Mouse (Mus musculus) E14TG2a.4 (cell line): ENCODE data around the gene Lnx2.

ENCODE experiments used
- H3K27me3 ChIP-seq: 2 replicates; pipeline ENCODE4 v1.6.1; 2014; ENCODE audit warnings: low read length, control low read depth; ENCODE audit not compliant: insufficient read depth
- H3K36me3 ChIP-seq: 2 replicates; pipeline ENCODE4 v1.6.1; 2014; ENCODE audit warnings: low read length, control low read depth; ENCODE audit not compliant: insufficient read depth
- H3K4me1 ChIP-seq: replicated peaks from 2 replicates; pipeline ENCODE4 v1.6.1; 2014; ENCODE audit warnings: low read depth, low read length, control low read depth
- H3K4me3 ChIP-seq: replicated peaks from 2 replicates; pipeline ENCODE4 v1.5.1; 2014; ENCODE audit warnings: mild to moderate bottlenecking, low read length
- H3K9me3 ChIP-seq: 2 replicates; pipeline ENCODE4 v1.6.1; 2014; ENCODE audit warnings: low read length, control low read depth
- CTCF ChIP-seq: conservative IDR thresholded peaks from 2 replicates; pipeline ENCODE4 v1.5.1; 2014; ENCODE audit warnings: low read length
- NANOG ChIP-seq: IDR thresholded peaks from 2 replicates; pipeline ENCODE4 v1.6.1; 2014; ENCODE audit warnings: borderline replicate concordance, low read length, mixed read lengths
- POU5F1 ChIP-seq: IDR thresholded peaks from 2 replicates; pipeline ENCODE4 v1.6.1; 2014; ENCODE audit warnings: low read length, borderline replicate concordance

Gene Lnx2

GRCm38 (mm10) chr5:147071886-147072285, 4.5 kb downstream of the Lnx2 start:
- TF ChIP-seq POU5F1 (no peak), CTCF (no peak), NANOG (no peak)
- Histone ChIP-seq H3K36me3 (no peaks in the 10 kb centered on the region), H3K9me3 (no peaks in the 10 kb centered on the region), H3K4me1 (peaks cover 74% of the 10 kb centered on the region), H3K27me3 (peaks cover 2% of the 10 kb centered on the region; the same call in 1 of the 2 replicates), H3K4me3 (no peak overlapping the region)

DNA sequence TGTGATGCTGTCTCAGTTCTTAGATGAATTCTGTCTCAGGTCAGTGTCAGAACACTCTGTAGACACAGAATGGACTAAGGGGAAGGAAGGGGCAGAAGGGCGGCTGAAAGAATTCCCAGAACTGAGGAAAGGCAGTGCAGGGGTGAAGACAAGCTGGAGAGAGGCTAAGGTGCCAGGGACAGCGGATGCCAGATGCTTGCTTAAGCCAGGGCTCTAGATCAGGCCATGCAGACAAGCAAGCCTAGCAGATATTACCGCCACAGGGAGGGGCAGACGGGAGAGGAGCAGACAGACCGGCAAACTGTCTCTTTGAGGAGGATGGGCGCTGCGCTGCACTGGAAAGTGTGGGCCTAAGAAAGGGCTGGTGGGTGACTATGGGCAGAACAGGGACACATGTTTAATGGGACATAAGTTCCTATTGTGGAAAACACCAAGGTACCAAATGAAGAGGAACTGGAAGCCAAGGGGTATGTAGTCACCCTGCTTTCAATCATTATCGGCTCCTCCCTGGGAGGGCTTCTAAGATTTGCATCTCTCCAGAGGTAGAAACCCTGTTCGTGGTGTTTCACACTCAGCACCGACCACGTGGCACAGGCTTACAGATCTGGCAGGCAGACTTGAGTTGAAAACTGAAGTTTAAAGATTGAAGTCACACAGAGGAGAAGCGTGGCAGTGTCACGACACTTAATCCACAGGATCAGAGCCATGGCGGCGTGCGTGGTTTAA, 5.4 kb downstream of the Lnx2 start:
- Histone ChIP-seq H3K9me3 (no peaks in the 10 kb centered on the region), H3K27me3 (peaks cover 2% of the 10 kb centered on the region; the same call in 1 of the 2 replicates), H3K4me1 (peaks cover 81% of the 10 kb centered on the region), H3K36me3 (no peaks in the 10 kb centered on the region), H3K4me3 (peak overlapping the region; percentile 50)
- no peak for TF ChIP-seq NANOG
- no peak for TF ChIP-seq CTCF
- no peak for TF ChIP-seq POU5F1

- TF ChIP-seq POU5F1 (no peak), CTCF (no peak), NANOG (no peak)
- Histone ChIP-seq H3K27me3 (no peaks in the 10 kb centered on the region), H3K9me3 (no peaks in the 10 kb centered on the region), H3K36me3 (peaks cover 4% of the 10 kb centered on the region; the same call in 1 of the 2 replicates), H3K4me1 (peaks cover 82% of the 10 kb centered on the region), H3K4me3 (no peak overlapping the region)
These were observed 7.5 kb downstream of the Lnx2 start for GRCm38 (mm10) chr5:147068876-147069275.

- no peaks in the 10 kb centered on the region for H3K9me3 ChIP-seq
- H3K27me3 ChIP-seq: no peaks in the 10 kb centered on the region
- TF ChIP-seq POU5F1: no peak
- TF ChIP-seq NANOG: no peak
- TF ChIP-seq CTCF: no peak
- H3K36me3 ChIP-seq: peaks cover 4% of the 10 kb centered on the region; the same call in 1 of the 2 replicates
- H3K4me1 ChIP-seq: peaks cover 73% of the 10 kb centered on the region
- H3K4me3 ChIP-seq: no peak overlapping the region
These were observed 9.4 kb downstream of the Lnx2 start for GRCm38 (mm10) chr5:147066965-147067364.

GRCm38 (mm10) chr5:147066129-147066528, 10.3 kb downstream of the Lnx2 start:
- TF ChIP-seq POU5F1 (no peak), NANOG (no peak; the same call in 1 of the 2 replicates), CTCF (no peak)
- H3K4me3 ChIP-seq: no peak overlapping the region
- peaks cover 4% of the 10 kb centered on the region; the same call in 1 of the 2 replicates for H3K36me3 ChIP-seq

GRCm38 (mm10) chr5:147063215-147063661, 13.1 kb downstream of the Lnx2 start:
- Histone ChIP-seq H3K27me3 (no peaks in the 10 kb centered on the region), H3K4me3 (no peak overlapping the region), H3K9me3 (no peaks in the 10 kb centered on the region), H3K36me3 (peaks cover 4% of the 10 kb centered on the region; the same call in 1 of the 2 replicates), H3K4me1 (peaks cover 56% of the 10 kb centered on the region)
- TF ChIP-seq CTCF: no peak
- TF ChIP-seq NANOG: no peak
- TF ChIP-seq POU5F1: no peak

More at GRCm38 (mm10) chr5:147066129-147066528, 10.3 kb downstream of the Lnx2 start:
- no peaks in the 10 kb centered on the region for H3K9me3 ChIP-seq
- H3K4me1 ChIP-seq: peaks cover 72% of the 10 kb centered on the region
- H3K27me3 ChIP-seq: no peaks in the 10 kb centered on the region

DNA sequence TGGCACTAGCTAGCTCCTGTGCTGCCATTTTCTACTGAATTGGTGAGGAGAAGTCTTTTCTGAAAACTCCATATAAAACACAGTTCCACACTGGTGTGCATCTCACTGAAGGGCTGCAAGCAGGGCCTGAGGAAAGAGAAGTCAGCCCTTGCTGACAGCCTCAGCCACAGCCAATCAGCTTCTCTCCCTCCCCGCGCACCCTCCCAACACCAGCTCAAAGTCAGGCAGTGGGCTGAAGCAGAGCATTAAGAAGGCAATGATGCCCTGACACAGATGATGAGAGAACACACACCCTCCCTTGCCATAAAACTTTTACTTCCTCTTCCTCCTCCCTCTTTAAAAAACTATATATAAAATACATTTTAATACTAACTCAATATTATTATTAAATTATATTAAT, 16.4 kb downstream of the Lnx2 start:
- TF ChIP-seq POU5F1 (no peak), CTCF (no peak), NANOG (no peak)
- no peak overlapping the region for H3K4me3 ChIP-seq
- H3K4me1 ChIP-seq: peaks cover 39% of the 10 kb centered on the region
- no peaks in the 10 kb centered on the region for H3K9me3 ChIP-seq
- H3K36me3 ChIP-seq: peaks cover 4% of the 10 kb centered on the region; the same call in 1 of the 2 replicates
- H3K27me3 ChIP-seq: no peaks in the 10 kb centered on the region

DNA sequence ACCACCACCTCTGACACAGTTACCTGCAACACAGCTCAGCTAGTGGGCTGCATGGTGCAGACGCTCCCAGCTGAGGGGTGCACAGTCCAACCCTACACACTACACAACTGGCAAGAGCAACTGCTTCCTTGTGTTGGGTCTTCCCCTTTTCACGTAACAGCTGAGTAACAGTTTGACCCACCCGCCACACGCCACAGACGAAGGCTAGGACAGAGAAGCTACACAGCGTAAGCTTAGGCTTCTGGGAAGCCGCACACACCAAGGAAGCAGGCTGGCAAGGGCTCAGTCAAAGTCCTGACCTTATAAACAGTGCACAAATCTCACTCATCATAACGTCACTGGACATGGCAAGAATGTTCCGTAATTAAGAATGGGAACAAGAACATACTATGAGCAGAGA, 17.1 kb downstream of the Lnx2 start:
- no peaks in the 10 kb centered on the region for H3K27me3 ChIP-seq
- H3K36me3 ChIP-seq: peaks cover 2% of the 10 kb centered on the region; the same call in 1 of the 2 replicates
- no peak overlapping the region for H3K4me3 ChIP-seq
- no peaks in the 10 kb centered on the region for H3K9me3 ChIP-seq
- TF ChIP-seq CTCF (no peak), NANOG (no peak), POU5F1 (no peak)
- peaks cover 32% of the 10 kb centered on the region for H3K4me1 ChIP-seq
